Mouse (Mus musculus) heart, postnatal 0 days (tissue): ENCODE data around the gene Ppp1r36.

Experiments
- CTCF ChIP-seq: IDR thresholded peaks from 2 replicates; pipeline ENCODE4 v1.5.1; 2016; ENCODE audit warnings: antibody characterized with exemption, control low read depth, low read depth
- EP300 ChIP-seq: IDR thresholded peaks from 2 replicates; pipeline ENCODE4 v1.6.1; 2016; ENCODE audit warnings: antibody characterized with exemption, low read depth

DNA sequence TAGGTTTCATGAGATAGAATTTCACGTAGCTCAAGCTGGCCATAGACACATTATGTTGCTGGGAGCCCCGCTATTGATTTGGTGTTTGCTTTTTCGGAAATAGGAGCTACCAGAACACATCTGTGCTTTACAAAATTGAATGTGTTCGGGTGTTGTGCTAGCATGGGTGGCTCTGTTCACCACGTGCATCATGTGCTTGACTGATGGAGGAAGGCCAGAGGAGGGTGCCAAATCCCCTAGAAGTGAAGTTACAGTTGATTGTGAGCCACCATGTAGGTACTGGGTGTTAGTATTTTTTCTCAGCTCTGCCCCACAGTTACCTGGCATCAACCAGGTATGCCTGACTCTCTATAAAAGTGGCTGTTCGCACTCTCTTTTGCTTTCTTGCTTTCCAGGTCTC is 27.5 kb downstream of the Ppp1r36 start:
- TF ChIP-seq EP300: no peak
- no peak for TF ChIP-seq CTCF
